Mouse (Mus musculus) CD8-positive naive resting alpha-beta T cell, adult 2 months (primary cell): ENCODE measurements around the gene Olfr982.

Source experiments
- DNase-seq, 2 experiments: peaks; one replicate each; pipeline ENCODE4 v3.0.0; 2022; ENCODE audit warnings: low read depth in 2 of 2, low spot score in 2 of 2

Gene Olfr982

DNA sequence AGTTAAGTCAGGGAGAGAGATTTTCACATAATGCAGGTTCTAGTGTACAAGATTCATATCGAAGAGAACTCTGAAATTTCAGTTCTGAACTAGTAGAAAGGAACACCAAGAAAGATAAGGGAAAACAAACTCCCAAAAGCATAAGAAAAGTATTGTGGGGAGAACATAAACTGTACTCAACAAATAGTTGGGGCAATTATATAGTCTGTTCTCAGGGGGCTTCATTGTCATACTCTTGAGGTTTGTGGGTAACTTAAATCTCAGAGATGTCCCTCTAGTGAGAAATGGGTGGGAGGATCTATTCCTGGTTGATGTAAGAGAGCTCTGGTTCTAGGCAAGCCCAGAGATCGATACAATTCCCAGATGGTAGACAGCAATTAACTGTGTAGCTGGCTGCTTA, at the start of gene Olfr982:
Gene Olfr982 (plus strand): TSS at position 301 of the 400 bp plus-strand sequence.
- no peak for DNase-seq

GRCm38 (mm10) chr9:40050138-40050537, 23.5 kb upstream of the Olfr982 start:
- DNase-seq = no peak

- no peak for DNase-seq
Observed at GRCm38 (mm10) chr9:40093495-40093894, 19.9 kb downstream of the Olfr982 start, which contains the start of gene Olfr983. Olfr983 (minus strand) TSS chr9:40093595.

DNA sequence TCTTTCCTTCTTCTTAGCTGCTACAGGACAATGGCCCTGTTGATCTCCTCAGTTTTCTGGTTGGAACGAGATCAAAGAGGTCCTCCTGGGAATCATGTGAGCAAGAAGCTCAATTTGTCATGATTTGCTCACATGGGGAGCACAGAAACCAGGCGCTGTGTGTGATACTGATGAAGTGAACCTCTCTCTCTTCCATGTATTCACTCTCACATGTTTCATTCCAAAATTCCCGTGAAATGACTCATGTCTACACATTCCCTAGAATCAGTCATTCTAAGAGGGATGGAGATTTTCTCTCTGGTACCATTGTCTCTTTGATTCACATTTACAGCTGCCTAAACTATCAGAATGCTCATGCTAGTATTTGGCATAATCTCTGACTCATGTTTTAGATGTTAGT, 21.1 kb downstream of the Olfr982 start:
- no peak for DNase-seq

DNA sequence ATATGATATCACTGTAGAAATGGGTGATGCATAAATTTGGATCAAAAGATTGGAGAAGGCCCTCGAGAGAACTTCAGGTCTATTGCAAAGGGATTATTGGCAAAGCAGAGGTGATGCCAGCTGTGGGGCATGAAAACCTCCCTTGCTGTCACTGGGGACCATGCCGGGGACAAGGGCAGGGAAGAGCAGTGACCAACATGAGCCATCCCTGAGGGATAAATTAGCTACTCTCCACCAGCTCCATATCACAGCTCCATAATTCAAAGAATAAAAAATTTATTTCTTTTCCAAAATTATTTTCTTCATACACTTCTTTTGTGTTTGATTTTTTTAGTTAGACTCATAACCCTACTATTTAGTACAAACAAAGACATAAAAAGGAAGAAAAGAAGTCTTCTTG, 40.5 kb downstream of the Olfr982 start, which contains the start of gene Olfr984:
Gene Olfr984 (minus strand): TSS at position 101 of the 400 bp plus-strand sequence.
- DNase-seq = no peak

DNA sequence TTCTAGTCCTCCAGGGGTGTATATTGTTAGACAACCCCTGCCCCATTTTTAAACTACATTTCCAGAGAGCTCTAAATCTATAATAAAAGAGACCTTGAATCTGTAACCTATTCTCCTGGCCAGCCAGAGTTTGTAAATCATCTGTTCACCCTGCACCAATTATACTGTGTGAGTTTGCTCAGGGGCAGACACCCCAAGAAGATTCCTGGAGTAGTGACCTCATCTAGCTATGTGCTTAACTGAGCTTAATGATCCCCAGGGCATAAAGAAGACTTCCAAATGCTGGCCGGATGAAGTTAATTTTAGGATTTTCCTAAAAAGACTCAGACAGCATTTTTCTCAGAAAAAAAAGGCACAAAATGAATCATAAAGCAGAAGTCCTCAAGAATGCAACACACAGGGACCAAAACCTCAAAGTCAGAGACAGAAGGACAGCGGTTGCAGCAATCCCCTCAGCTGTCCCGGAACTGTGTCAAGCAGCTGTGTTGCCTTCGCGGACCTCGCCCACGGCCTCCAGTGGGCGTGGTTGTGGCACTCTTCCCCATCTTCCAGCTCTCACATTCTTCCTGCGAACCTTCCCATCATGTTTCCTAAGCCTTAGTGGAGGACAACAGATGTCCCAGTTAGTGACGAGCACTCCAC, 43.1 kb downstream of the Olfr982 start:
- DNase-seq = no peak

- DNase-seq = no peak
Observed at GRCm38 (mm10) chr9:40117287-40117659, 43.6 kb downstream of the Olfr982 start.
